Mouse (Mus musculus): Measurements from ENCODE around the gene Abhd17c. TPM values are rescaled to one million over a fixed set of nuclear protein-coding genes. Genes with fewer than 3 reads are reported as not detected.
A peak's percentile ranks its signal among the peaks of the same experiment; 100 is the strongest.

The Abhd17c gene
- polyA plus RNA-seq, 1 experiment: 98.3 TPM

DNA sequence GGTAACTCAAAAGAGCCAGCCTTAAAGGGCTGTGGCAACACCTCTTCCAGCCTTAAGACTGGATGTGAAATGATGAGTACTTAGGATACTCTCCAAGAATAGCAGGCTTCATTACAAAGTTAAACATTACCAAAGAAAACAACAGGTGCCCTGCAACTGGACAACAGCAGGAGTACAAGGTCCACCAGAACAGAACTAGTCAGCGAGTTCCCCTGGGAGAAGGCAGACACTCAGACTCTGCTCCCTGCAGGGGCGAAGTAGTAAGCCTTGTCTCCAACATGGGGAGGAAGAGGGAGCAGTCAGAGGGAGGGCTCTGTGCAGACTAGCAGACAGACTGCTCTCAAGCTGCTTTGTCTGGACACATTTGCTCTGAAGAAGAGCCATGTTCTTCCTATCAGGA, 6.1 kb downstream of the Abhd17c start:
- Histone ChIP-seq H3K4me3 (replicated peaks; ENCODE audit: extremely low read depth, low read depth, low read length) (no peak overlapping the region), H3K4me1 (ENCODE audit: control insufficient read depth, insufficient read depth, low read length) (peaks cover 56% of the 10 kb centered on the region)
- no peak for DNase-seq
- TF ChIP-seq CTCF (IDR thresholded peaks at IDR 0.05; ENCODE audit: insufficient read depth, low read length) (no peak), POLR2A (IDR thresholded peaks at IDR 0.05; ENCODE audit: borderline replicate concordance, extremely low read depth, low read depth, low read length) (no peak)
- 38% methylated on average over 2 of the region's 2 CpGs for WGBS

DNA sequence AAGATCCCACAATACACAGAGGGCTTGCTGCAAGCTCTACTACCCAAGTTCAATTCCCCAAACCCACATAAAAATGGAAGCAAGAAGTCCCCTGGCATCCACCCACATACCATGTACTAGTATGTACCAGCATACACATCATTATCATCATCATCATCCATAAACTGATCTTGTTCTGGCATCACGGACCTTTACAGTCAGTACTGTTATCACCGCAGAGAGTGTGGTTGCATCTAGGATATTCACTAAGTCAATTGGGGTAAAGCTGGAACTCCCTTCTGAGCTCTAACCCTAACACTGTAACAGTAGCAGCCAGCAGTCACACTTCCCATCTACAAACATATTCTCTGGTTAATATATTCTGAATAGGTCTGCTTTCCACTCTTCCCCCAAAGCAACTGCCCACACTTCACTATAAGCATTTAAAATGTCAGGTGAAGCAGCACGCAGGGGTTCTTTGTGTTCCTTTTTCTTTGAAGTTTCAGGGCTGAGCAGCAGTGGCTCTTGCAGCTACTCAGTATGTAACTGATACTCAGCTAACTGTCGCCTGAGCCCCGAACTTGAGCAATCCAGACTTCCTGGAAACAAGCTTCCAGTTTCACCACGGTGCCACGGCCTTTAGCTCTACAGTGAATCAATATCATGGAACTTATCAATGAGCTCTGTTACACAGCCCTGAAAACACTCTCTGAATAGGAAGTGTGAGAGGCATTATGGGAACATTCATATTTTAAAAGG, 8.8 kb downstream of the Abhd17c start:
- TF ChIP-seq POLR2A (IDR thresholded peaks at IDR 0.05; ENCODE audit: borderline replicate concordance, extremely low read depth, low read depth, low read length) (no peak), CTCF (IDR thresholded peaks at IDR 0.05; ENCODE audit: insufficient read depth, low read length) (no peak)
- no peak for DNase-seq
- 32% methylated on average over 7 of the region's 7 CpGs for WGBS
- no peak overlapping the region for H3K4me3 ChIP-seq (replicated peaks; ENCODE audit: extremely low read depth, low read depth, low read length)
- peaks cover 67% of the 10 kb centered on the region for H3K4me1 ChIP-seq (ENCODE audit: control insufficient read depth, insufficient read depth, low read length)

GRCm38 (mm10) chr7:84142196-84142595, 9.5 kb downstream of the Abhd17c start:
- no peak overlapping the region for H3K4me3 ChIP-seq (replicated peaks; ENCODE audit: extremely low read depth, low read depth, low read length)
- TF ChIP-seq CTCF (IDR thresholded peaks at IDR 0.05; ENCODE audit: insufficient read depth, low read length) (no peak), POLR2A (IDR thresholded peaks at IDR 0.05; ENCODE audit: borderline replicate concordance, extremely low read depth, low read depth, low read length) (no peak)
- H3K4me1 ChIP-seq (ENCODE audit: control insufficient read depth, insufficient read depth, low read length): peaks cover 68% of the 10 kb centered on the region
- 78% methylated on average over 4 of the region's 4 CpGs for WGBS
- peak; percentile 44 for DNase-seq

DNA sequence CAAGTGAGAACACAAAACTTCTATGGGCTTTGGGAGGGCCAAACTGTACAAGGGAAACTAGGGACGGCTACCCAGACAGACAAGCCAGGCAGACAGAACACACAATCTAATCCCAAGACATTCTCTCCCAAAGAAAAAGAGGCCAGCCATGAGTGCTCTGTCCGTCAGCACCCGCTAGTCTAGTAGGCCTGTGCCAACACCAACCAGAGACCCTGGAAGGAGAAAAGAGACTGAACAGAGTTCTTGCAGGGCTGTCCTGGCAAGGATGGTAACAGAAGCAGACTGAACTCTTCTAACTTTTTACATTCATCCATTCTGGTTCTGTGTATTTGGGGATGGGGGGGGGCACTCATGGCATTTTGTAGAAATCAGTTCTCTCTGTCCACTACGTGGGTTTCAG, 12.1 kb downstream of the Abhd17c start:
- WGBS: 21% methylated on average over 4 of the region's 4 CpGs
- Histone ChIP-seq H3K4me1 (ENCODE audit: control insufficient read depth, insufficient read depth, low read length) (peaks cover 71% of the 10 kb centered on the region), H3K4me3 (replicated peaks; ENCODE audit: extremely low read depth, low read depth, low read length) (no peak overlapping the region)
- no peak for TF ChIP-seq CTCF (IDR thresholded peaks at IDR 0.05; ENCODE audit: insufficient read depth, low read length)
- no peak for TF ChIP-seq POLR2A (IDR thresholded peaks at IDR 0.05; ENCODE audit: borderline replicate concordance, extremely low read depth, low read depth, low read length)
- DNase-seq: no peak

- peak; percentile 44 for DNase-seq
- TF ChIP-seq POLR2A (IDR thresholded peaks at IDR 0.05; ENCODE audit: borderline replicate concordance, extremely low read depth, low read depth, low read length) (no peak), CTCF (IDR thresholded peaks at IDR 0.05; ENCODE audit: insufficient read depth, low read length) (no peak)
- peaks cover 66% of the 10 kb centered on the region for H3K4me1 ChIP-seq (ENCODE audit: control insufficient read depth, insufficient read depth, low read length)
- WGBS: 39% methylated on average over 4 of the region's 4 CpGs
- H3K4me3 ChIP-seq (replicated peaks; ENCODE audit: extremely low read depth, low read depth, low read length): no peak overlapping the region
Measured at GRCm38 (mm10) chr7:84138731-84139130, 13.0 kb downstream of the Abhd17c start.

- WGBS: 53% methylated on average over 3 of the region's 3 CpGs
- Histone ChIP-seq H3K4me1 (ENCODE audit: control insufficient read depth, insufficient read depth, low read length) (peaks cover 61% of the 10 kb centered on the region), H3K4me3 (replicated peaks; ENCODE audit: extremely low read depth, low read depth, low read length) (no peak overlapping the region)
- DNase-seq: no peak
- TF ChIP-seq CTCF (IDR thresholded peaks at IDR 0.05; ENCODE audit: insufficient read depth, low read length) (no peak), POLR2A (IDR thresholded peaks at IDR 0.05; ENCODE audit: borderline replicate concordance, extremely low read depth, low read depth, low read length) (no peak)
Measured at GRCm38 (mm10) chr7:84137779-84138178, 13.9 kb downstream of the Abhd17c start.

- no peak for TF ChIP-seq POLR2A (IDR thresholded peaks at IDR 0.05; ENCODE audit: borderline replicate concordance, extremely low read depth, low read depth, low read length)
- TF ChIP-seq CTCF (IDR thresholded peaks at IDR 0.05; ENCODE audit: insufficient read depth, low read length): no peak
- Histone ChIP-seq H3K4me3 (replicated peaks; ENCODE audit: extremely low read depth, low read depth, low read length) (no peak overlapping the region), H3K4me1 (ENCODE audit: control insufficient read depth, insufficient read depth, low read length) (peaks cover 61% of the 10 kb centered on the region)
- peak; percentile 38 for DNase-seq
- 14% methylated on average over 4 of the region's 4 CpGs for WGBS
Measured at GRCm38 (mm10) chr7:84135799-84136700, 15.6 kb downstream of the Abhd17c start.

- WGBS: 16% methylated on average over 1 of the region's 1 CpGs
- TF ChIP-seq CTCF (IDR thresholded peaks at IDR 0.05; ENCODE audit: insufficient read depth, low read length) (no peak), POLR2A (IDR thresholded peaks at IDR 0.05; ENCODE audit: borderline replicate concordance, extremely low read depth, low read depth, low read length) (no peak)
- Histone ChIP-seq H3K4me1 (ENCODE audit: control insufficient read depth, insufficient read depth, low read length) (peaks cover 53% of the 10 kb centered on the region), H3K4me3 (replicated peaks; ENCODE audit: extremely low read depth, low read depth, low read length) (no peak overlapping the region)
- DNase-seq: peak; percentile 54
Measured at GRCm38 (mm10) chr7:84132704-84133103, 19.0 kb downstream of the Abhd17c start.

- Histone ChIP-seq H3K4me1 (ENCODE audit: control insufficient read depth, insufficient read depth, low read length) (peaks cover 53% of the 10 kb centered on the region), H3K4me3 (replicated peaks; ENCODE audit: extremely low read depth, low read depth, low read length) (no peak overlapping the region)
- TF ChIP-seq POLR2A (IDR thresholded peaks at IDR 0.05; ENCODE audit: borderline replicate concordance, extremely low read depth, low read depth, low read length) (no peak), CTCF (IDR thresholded peaks at IDR 0.05; ENCODE audit: insufficient read depth, low read length) (no peak)
- WGBS: 52% methylated on average over 4 of the region's 4 CpGs
- DNase-seq: no peak
Measured at GRCm38 (mm10) chr7:84131736-84132135, 20.0 kb downstream of the Abhd17c start.

Measured in lung, adult 2 months (tissue).